In genomic region chr7:144030796-144031195, GRCm38 (mm10) we compare ENCODE assay signal across 22 mouse cellular contexts. TPM values are rescaled to one million over a fixed set of nuclear protein-coding genes. Genes with fewer than 3 reads are reported as not detected.
DNase-seq lines count a peak whose midpoint lies in the region; ATAC-seq and TF ChIP-seq lines count a peak whose summit lies in the region.
"Had no signal": no experiment of that assay in that cellular context is flagged by ENCODE, and none has a peak within 500 bp of the region (broad histone marks: within the 10 kb centered on the region; RNA-seq: fewer than 3 reads in every experiment).

No protein-coding gene starts in this region.

- no peak overlapping the region for H3K27ac ChIP-seq in kidney, adult 2 months (ENCODE audit: insufficient read depth, low read depth, low read length)
- H3K27ac ChIP-seq in kidney, embryonic 16.5 days (ENCODE audit: low read length): peak overlapping the region; percentile 40
- no peak overlapping the region for H3K27ac ChIP-seq in lung, postnatal 0 days (ENCODE audit: low read length)
- H3K27ac ChIP-seq: forebrain, embryonic 10.5 days; forebrain, embryonic 13.5 days; gastrocnemius, adult 2 months; hindbrain, embryonic 13.5 days had no signal

- H3K4me2 ChIP-seq in kidney, embryonic 16.5 days (replicated peaks; ENCODE audit: low read depth, low read length): no peak overlapping the region
- H3K4me2 ChIP-seq in lung, postnatal 0 days (replicated peaks; ENCODE audit: low read depth, low read length): no peak overlapping the region
- H3K4me2 ChIP-seq: forebrain, embryonic 13.5 days; heart, embryonic 11.5 days; hindbrain, embryonic 13.5 days had no signal

- peaks cover 4% of the 10 kb centered on the region; the same call in 1 of the 2 replicates for H3K4me1 ChIP-seq in kidney, adult 2 months (ENCODE audit: control insufficient read depth, insufficient read depth, low read length)
- peaks cover 23% of the 10 kb centered on the region for H3K4me1 ChIP-seq in kidney, embryonic 16.5 days (ENCODE audit: insufficient read depth, low read length)
- H3K4me1 ChIP-seq in lung, postnatal 0 days (ENCODE audit: insufficient read depth, low read depth, low read length): no peaks in the 10 kb centered on the region
- H3K4me1 ChIP-seq: forebrain, embryonic 13.5 days; hindbrain, embryonic 13.5 days had no signal

- peak; percentile 15 for DNase-seq in kidney, adult 2 months
- DNase-seq in kidney, postnatal 36 days: no peak
- DNase-seq in kidney, adult 8-10 months: no peak
- peak; percentile 14 for DNase-seq in lung, postnatal 0 days (ENCODE audit: low spot score)
- DNase-seq in lung, postnatal 36 days: no peak
- peak; percentile 39 to 55 for DNase-seq in kidney, postnatal 4 days
- DNase-seq in frontal cortex, postnatal 10 days (ENCODE audit: low spot score in 2 of 2): no peak
- DNase-seq: adrenal gland, postnatal 10 days; adrenal gland, postnatal 36 days; cerebellum, adult 18-20 months; cerebellum, adult 9-10 months; cerebellum, postnatal 14 days; gastrocnemius, adult 2 months; gastrocnemius, postnatal 14 days; heart, adult 11 months had no signal

- H3K9me3 ChIP-seq in kidney, embryonic 16.5 days (ENCODE audit: low read length): no peaks in the 10 kb centered on the region
- no peaks in the 10 kb centered on the region for H3K9me3 ChIP-seq in lung, postnatal 0 days (ENCODE audit: low read length)
- H3K9me3 ChIP-seq: forebrain, embryonic 10.5 days; forebrain, embryonic 13.5 days; hindbrain, embryonic 13.5 days had no signal

- H3K9ac ChIP-seq in kidney, embryonic 16.5 days (replicated peaks; ENCODE audit: low read length): no peak overlapping the region
- H3K9ac ChIP-seq in lung, postnatal 0 days (replicated peaks; ENCODE audit: low read depth): no peak overlapping the region
- H3K9ac ChIP-seq: forebrain, embryonic 13.5 days; hindbrain, embryonic 13.5 days had no signal

- peak; percentile 67; the same call in 1 of the 2 replicates for ATAC-seq in kidney, embryonic 16.5 days (ENCODE audit: low FRiP score, low TSS enrichment)
- ATAC-seq in lung, postnatal 0 days: peak; percentile 43
- ATAC-seq: forebrain, embryonic 13.5 days; forebrain, embryonic 16.5 days; Patski had no signal

- no peaks in the 10 kb centered on the region; the same call in 1 of the 2 replicates for H3K36me3 ChIP-seq in kidney, adult 2 months (ENCODE audit: control insufficient read depth, insufficient read depth, low read length)
- no peaks in the 10 kb centered on the region for H3K36me3 ChIP-seq in kidney, embryonic 16.5 days (ENCODE audit: insufficient read depth, low read length)
- no peaks in the 10 kb centered on the region for H3K36me3 ChIP-seq in lung, postnatal 0 days (ENCODE audit: insufficient read depth, low read length)
- H3K36me3 ChIP-seq: forebrain, embryonic 10.5 days; hindbrain, embryonic 13.5 days had no signal

- TF ChIP-seq EP300 in lung, postnatal 0 days (IDR thresholded peaks at IDR 0.05): no peak

- H3K4me3 ChIP-seq in kidney, adult 2 months (ENCODE audit: insufficient read depth, low read depth, low read length): no peak overlapping the region
- no peak overlapping the region for H3K4me3 ChIP-seq in kidney, embryonic 16.5 days (ENCODE audit: low read length)
- no peak overlapping the region for H3K4me3 ChIP-seq in lung, postnatal 0 days (ENCODE audit: low read depth, low read length)
- H3K4me3 ChIP-seq: forebrain, embryonic 10.5 days; forebrain, embryonic 13.5 days; gastrocnemius, adult 2 months; hindbrain, embryonic 13.5 days had no signal

- TF ChIP-seq CTCF in kidney, adult 2 months (conservative IDR thresholded peaks at IDR 0.05; ENCODE audit: insufficient read depth, insufficient read length, low read depth, low read length): no peak
- TF ChIP-seq CTCF in lung, postnatal 0 days (IDR thresholded peaks at IDR 0.05): no peak

- no peak for TF ChIP-seq POLR2A in kidney, adult 2 months (IDR thresholded peaks at IDR 0.05; ENCODE audit: low read depth, low read length)

- WGBS in kidney, adult 2 months: 34% methylated on average over 11 of the region's 11 CpGs
- WGBS in kidney, embryonic 16.5 days: 39% methylated on average over 11 of the region's 11 CpGs
- 46% methylated on average over 11 of the region's 11 CpGs for WGBS in lung, postnatal 0 days

- H3K27me3 ChIP-seq in kidney, adult 2 months (replicated peaks; ENCODE audit: control insufficient read depth, insufficient read depth, low read length): no peaks in the 10 kb centered on the region
- no peaks in the 10 kb centered on the region for H3K27me3 ChIP-seq in kidney, embryonic 16.5 days (ENCODE audit: insufficient read depth, low read length)
- no peaks in the 10 kb centered on the region for H3K27me3 ChIP-seq in lung, postnatal 0 days (replicated peaks; ENCODE audit: insufficient read depth, low read length)
- H3K27me3 ChIP-seq: forebrain, embryonic 13.5 days; hindbrain, embryonic 13.5 days; Patski had no signal

RNA-seq across cellular contexts. Expression of gene Shank2, which starts 29.1 kb away (rescaled TPM):
- 16.1 and 17.1 TPM in 2 replicates for polyA plus RNA-seq in kidney, adult 2 months (2012; rRNA removed)
- polyA plus RNA-seq in kidney, embryonic 16.5 days (2015; fragmentation: Nextera tagmentation; extraction: Ambion mirVana): 3.6 and 4.0 TPM in 2 replicates
- polyA plus RNA-seq in lung, postnatal 0 days (2015; fragmentation: Nextera tagmentation; extraction: Ambion mirVana): 0.76 and 1.2 TPM in 2 replicates

Comparison
In these comparisons a context has a peak if more than half of its experiments do, and no peak if none do; other contexts are left out.
1. DNase-seq: peak in kidney, adult 2 months (single experiment), lung, postnatal 0 days (single experiment) and kidney, postnatal 4 days (2 of 2); none in kidney, postnatal 36 days (0 of 2), kidney, adult 8-10 months (0 of 2), lung, postnatal 36 days (single experiment) and frontal cortex, postnatal 10 days (0 of 2).